Mouse (Mus musculus) adrenal gland, adult (tissue): ENCODE data around the gene Taf5.

Experiments
- DNase-seq, 2 experiments: peaks; one replicate each; pipeline ENCODE4 v3.0.0; 2022 to 2023; ENCODE audit warnings: low spot score in 1 of 2; ENCODE audit not compliant: inconsistent age in 2 of 2

Taf5 gene

GRCm38 (mm10) chr19:47057684-47058083, 9.9 kb upstream of the Taf5 start:
- no peak for DNase-seq

GRCm38 (mm10) chr19:47065860-47066259, 1.7 kb upstream of the Taf5 start:
- DNase-seq, result no peak

- DNase-seq, result peak; percentile 91 to 95
Observed at GRCm38 (mm10) chr19:47067924-47068611, 522 bp downstream of the Taf5 start.

DNA sequence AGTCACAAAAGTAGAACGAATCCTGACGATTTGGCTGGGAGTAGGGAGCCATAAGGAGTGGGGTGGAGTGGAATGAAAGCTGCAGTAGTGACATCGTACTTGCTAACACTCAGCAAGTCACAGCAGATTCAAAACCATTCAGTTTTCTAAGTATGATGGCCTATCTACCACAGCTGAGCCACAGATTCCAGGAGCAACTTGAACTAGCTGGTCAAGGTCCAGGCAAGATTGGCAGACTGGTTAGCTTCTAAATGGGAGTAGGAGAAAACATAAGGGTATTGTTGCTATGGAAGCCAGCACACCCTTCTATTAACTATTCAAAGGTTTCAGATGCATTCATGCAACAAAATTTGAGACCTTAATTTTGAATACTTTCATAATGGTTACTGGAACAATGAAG, 20.7 kb downstream of the Taf5 start:
- no peak for DNase-seq

DNA sequence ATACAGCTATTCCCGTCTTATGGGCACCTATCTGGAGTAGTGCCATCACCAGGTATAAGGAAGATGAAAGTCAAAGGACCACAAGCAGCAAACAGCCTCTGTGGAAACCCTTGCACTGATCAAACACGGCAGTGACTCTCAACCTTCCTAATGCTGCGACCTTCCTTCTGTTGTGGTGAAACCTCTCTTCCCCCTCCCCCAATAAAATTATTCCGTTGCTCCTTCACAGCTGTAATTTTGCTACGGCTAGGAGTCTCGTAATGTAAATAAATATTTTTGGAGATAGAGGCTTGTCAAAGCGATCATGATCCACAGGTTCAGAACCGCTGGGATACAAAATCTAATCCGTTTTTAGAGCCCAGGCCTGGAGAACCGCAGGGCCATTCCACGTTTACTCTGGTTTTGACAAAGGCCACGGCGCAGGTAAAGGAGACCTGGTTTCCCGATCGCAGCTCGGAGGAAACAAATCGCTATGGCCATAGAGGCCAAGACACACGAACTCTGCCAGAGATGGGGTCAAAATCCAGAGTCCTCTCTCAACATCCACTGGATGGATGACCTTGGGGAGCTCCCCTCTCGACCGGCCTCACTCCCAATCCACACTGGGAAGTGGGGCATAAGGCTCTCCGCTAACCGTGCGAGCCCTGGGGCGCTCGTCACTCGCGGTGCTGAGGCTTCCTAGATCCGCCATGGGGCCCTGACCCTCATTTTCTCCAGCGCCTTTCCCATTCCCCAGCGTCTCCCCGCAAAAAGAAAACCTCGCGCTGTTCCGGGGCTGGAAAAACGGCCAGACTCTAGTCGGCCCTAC, 22.4 kb downstream of the Taf5 start:
- no peak for DNase-seq

- peak; percentile 97 to 98 for DNase-seq
Observed at GRCm38 (mm10) chr19:47090550-47091156, 23.1 kb downstream of the Taf5 start, which contains the start of the genes Usmg5 and Pdcd11. Gene Usmg5, minus strand, starts transcription at chr19:47090647. Gene Pdcd11, plus strand, starts transcription at chr19:47090768.

DNA sequence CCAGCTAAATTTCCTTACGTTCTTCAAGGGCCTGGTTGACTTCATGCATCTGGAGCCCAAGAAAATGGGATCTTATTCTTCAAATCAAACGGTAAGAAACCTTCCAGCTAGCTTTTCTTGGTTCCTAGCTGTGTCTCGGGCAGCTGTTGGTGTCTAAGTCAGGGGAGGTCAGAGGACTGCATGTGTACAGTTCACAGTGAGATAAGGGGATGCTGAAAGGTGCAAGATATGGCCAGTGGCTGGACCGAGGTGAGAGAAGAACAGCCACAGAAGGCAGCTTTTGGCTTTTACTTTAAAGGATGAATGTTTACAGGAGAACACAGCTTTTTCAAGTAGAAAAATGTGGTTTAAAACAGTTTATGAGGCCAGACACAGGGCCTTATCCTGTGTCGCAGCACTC, 33.5 kb downstream of the Taf5 start:
- DNase-seq, result no peak

GRCm38 (mm10) chr19:47104641-47105271, 37.2 kb downstream of the Taf5 start:
- no peak for DNase-seq

DNA sequence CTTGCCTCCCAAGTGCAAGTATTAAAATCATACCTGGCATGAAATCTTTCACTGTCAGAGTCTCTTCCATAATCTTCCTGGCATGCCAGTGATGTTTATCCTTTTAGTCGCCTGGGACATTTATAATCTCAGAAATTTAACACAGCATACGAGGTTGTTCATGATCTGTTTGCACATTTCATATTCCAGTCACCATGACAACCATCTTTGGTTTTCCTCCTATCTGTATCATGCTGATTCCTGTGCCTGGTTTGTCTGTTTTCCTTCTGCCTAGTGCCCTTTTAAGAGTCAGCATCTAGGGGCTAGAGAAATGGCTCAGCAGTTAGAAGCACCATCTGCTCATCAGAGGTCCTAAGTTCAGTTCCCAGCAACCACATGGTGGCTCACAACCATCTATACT, 51.1 kb downstream of the Taf5 start:
- DNase-seq, result no peak

DNA sequence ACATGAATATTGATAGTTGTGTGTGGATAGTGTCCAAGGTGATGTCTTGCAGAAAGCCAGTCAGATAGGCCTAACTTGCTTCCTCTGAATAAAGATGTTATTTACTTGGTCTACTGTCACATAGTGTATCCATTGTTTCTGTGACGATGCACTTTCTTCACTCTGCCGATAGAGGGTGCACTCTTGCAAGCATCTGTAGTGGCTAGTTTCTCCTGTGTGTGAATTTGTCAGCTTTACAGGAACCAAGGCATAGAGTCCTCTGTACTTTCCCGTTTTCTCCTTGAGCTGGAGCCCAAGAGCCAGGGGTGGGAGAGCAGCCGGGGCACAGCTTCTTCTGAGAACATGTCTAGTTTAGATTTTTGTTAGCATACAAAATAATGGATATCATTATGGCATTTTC, 53.5 kb downstream of the Taf5 start:
- DNase-seq, result peak in 1 of 2 experiments; percentile 66

- DNase-seq, result peak in 1 of 2 experiments; percentile 49
Observed at GRCm38 (mm10) chr19:47122802-47123201, 55.3 kb downstream of the Taf5 start.

GRCm38 (mm10) chr19:47128164-47128563, 60.6 kb downstream of the Taf5 start:
- DNase-seq, result no peak

GRCm38 (mm10) chr19:47128835-47129234, 61.3 kb downstream of the Taf5 start:
- DNase-seq, result no peak

DNA sequence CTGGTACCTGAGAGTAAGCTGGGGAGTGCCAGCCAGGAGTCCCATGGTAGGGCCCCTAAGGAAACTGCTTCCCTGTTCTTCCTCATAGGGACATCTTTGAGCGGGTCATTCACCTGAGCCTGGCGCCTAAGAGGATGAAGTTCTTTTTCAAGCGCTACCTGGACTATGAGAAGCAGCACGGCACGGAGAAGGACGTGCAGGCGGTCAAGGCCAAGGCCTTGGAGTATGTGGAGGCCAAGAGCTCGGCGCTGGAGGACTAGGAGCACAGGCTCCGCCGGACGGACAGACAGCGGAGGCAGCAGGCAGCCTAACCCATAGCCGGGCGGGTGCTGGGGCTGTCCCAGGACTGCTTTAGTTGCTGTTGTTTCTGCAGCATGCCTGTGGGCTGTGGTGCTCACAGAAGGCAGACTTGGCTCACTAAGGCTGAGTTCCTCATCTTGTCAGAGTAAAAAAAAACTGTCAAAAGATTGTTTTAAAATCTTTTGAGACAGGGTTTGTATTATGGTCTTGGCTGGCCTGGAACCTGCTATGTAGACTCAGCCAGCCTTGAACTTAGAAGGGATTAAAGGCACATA, 63.1 kb downstream of the Taf5 start:
- DNase-seq, result peak in 1 of 2 experiments; percentile 69
